Mouse (Mus musculus): ENCODE measurements around the gene Melk. TPM values are rescaled to one million over a fixed set of nuclear protein-coding genes. Genes with fewer than 3 reads are reported as not detected.

The Melk gene
- total RNA-seq (2022), result under 1 TPM in 3 of 4 experiments, not detected in 1; 0.22 to 0.32 (median 0.25) TPM

DNA sequence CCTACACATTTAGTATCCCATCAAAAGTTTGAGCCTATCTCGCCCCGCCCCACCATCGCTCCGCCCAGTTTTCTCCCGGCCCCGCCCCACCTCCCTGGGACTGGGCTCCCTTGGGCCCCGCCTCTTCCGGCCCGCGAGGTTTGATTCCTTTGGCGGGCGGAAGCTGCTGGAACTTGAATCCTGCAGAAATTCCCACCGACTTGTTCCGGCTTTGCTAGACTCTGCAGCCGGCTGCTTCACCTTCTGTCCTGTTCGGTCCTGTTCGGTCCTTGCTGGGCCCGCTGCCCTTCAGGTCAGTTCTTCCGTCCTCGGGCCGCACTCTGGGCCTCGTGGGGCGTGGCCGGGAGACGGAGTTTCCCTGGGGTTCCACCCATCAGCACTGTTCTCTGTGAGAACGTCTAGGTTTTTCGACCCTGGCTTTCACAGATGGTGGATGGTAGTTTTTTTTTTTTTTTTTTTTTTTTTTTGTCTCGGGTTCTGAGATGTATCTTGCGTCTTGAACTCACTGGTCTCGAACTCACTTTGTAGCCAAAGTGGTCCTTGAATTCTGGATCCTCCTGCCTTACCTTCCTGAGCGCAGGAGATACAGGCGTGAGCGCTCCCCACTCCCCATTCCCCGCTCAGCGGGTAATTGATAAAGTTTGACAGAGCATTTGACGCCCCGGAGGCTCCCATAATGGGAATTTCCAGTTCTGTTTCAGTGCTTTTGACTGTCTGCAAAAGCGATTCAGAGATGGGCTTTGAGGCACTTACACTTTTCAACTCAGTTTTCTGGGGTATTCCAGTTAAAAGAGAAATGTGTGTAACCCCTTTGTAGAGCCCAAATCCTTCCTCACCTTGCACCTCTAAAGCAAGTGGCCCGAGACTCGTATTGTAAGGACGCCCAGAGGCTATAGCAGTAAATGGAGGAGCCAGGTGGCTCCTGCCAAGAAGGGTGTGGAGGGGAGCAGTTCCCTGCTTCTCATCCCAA is at the start of gene Melk:
TSS of gene Melk (plus strand) at position 96 of the 970 bp plus-strand sequence.
- DNase-seq (ENCODE audit: low spot score), result peak; percentile 49

DNA sequence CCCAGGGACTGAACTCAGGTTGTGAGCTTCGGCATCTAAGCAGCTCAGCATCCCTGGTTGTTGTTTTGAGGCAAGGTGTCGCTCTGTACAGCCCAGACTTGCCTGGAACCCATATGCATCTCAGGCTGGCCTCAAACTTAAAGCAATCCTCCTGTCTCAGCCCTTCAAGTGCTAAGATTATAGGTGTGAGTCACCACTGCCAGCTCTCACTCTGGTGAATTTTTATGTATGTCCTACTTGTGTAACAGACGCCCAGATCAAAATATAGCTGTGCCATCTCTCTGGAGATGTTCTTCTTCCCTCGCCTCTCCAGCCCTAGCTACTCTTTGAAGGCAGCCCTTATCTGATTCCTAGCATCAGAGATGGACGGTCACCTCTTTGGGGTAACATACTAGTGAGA is 49.2 kb upstream of the Melk start:
- DNase-seq (ENCODE audit: low spot score), result no peak

- DNase-seq (ENCODE audit: low spot score), result no peak
These were observed 48.4 kb upstream of the Melk start for GRCm38 (mm10) chr4:44251966-44252916.

DNA sequence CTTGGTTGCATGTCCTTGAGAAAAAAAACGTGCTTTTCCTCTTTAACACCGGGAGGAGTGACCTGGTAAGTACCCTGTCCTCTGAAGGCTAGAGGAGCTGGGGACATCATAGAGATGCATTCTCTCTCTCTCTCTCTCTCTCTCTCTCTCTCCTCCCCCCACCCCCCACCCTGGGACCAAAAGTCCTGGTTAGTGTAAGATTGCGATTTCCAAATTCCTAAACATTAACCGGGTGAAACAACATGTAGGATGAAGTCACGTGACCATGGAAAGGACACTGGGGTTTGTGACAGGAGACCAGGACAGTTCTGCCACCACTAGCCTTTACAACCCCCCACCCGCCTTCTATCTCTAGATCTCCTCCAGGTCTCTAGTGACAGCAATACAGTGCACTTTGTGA is 47.5 kb upstream of the Melk start:
- no peak for DNase-seq (ENCODE audit: low spot score)

DNA sequence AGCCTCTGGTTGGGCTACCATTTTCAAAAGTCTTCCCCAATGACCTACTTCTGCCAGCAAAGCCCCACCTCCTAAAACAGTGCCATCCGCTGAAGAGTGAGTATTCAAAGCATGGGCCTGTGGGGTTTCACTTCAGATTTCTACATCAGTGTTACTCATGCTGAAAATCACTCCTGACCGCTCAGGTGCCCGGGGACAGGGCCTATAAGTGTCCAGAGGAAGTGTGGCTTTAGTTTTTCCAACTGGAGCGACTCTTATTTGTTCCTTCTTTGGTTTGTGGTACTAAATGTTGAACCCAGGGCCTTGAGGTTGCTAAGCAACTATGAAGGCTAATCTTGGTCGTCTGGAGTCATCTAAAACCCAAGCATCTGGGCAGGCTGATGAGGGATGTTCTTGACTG is 46.1 kb upstream of the Melk start:
- no peak for DNase-seq (ENCODE audit: low spot score)

DNA sequence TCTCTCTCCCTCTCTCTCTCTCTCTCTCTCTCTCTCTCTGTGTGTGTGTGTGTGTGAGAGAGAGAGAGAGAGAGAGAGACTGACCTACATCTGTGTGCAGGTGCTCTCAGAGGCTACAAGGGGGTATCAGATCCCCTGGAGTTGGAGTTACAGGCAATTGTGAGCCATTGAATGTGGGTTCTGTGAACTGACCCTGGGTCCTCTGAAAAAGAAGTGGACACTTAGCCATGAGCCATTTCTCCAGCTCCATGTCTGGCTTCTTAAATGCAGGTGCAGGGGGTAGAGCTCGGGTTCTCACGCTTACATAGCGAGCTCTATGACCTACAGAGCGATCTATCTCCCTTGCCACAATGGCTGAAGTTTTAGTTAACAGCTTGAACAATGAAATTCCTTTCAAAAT is 41.5 kb upstream of the Melk start:
- DNase-seq (ENCODE audit: low spot score), result no peak

GRCm38 (mm10) chr4:44260244-44260643 is 40.4 kb upstream of the Melk start:
- peak; percentile 7 for DNase-seq (ENCODE audit: low spot score)

GRCm38 (mm10) chr4:44265500-44265899 is 35.2 kb upstream of the Melk start:
- no peak for DNase-seq (ENCODE audit: low spot score)

DNA sequence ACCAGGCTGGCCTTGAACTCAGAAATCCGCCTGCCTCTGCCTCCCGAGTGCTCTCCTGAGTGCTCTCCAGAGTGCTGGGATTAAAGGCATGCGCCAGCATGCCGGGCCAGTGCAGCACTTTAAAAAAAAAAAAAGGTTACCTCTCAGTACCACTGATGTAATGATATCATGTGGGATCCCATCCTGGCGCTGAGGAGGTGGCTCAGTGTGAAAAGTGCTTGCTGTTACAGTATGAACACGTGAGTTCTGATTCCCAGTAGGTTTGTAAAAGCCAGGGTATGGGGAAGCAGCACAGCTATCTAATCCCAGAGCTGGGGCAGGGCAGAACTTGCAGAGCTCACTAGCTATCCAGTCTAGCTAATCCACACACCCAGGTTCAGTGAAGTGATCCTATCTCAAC is 33.2 kb upstream of the Melk start:
- DNase-seq (ENCODE audit: low spot score), result no peak

DNA sequence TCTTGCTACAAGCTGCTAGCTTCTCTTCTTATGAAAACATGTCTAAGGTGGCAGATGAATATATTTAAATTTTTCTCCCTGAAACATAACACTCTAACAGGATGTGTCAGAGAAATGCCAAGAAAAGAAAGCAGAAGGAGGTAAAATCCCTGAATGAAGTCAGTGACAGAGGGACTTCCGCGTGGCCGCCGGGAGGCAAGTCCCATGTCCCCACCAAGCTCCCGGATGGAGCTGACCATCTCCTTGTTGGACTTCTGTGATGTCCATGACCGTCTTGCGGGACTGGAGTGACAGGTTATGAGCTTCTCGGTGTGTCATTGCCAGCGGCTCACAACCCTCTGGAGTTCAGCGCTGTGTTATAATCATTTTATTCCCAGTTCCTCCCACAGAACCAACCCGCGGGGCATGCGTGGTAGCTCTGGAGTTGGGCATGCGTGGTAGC is 31.3 kb upstream of the Melk start:
- no peak for DNase-seq (ENCODE audit: low spot score)

GRCm38 (mm10) chr4:44271134-44271533 is 29.5 kb upstream of the Melk start:
- no peak for DNase-seq (ENCODE audit: low spot score)

GRCm38 (mm10) chr4:44281597-44282265 is 18.9 kb upstream of the Melk start:
- no peak for DNase-seq (ENCODE audit: low spot score)

- peak; percentile 52 for DNase-seq (ENCODE audit: low spot score)
These were observed 8.1 kb upstream of the Melk start for GRCm38 (mm10) chr4:44292534-44292933.

GRCm38 (mm10) chr4:44295837-44296236 is 4.8 kb upstream of the Melk start:
- DNase-seq (ENCODE audit: low spot score), result no peak

- DNase-seq (ENCODE audit: low spot score), result no peak
These were observed 5.9 kb downstream of the Melk start for GRCm38 (mm10) chr4:44306585-44306984.

DNA sequence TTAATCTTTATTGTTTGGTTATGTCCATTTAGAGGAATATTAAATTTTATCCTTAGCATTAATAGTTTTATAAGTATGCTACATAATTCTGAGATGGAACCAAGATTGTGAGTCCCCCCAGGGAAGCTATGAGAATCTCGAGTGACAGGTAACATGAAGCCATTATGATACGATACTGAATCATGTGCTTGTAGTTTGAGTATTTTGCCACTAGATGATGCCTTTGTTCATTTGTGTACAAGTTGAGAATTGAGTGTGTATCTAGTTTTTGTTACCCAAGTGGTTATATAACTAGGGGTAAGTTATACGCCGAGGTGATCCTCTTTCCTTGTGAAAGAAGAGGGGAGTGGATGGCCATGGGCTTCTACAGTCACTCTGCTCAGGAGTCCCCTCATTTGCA is 9.8 kb downstream of the Melk start:
- no peak for DNase-seq (ENCODE audit: low spot score)

GRCm38 (mm10) chr4:44310911-44311310 is 10.2 kb downstream of the Melk start:
- no peak for DNase-seq (ENCODE audit: low spot score)

DNA sequence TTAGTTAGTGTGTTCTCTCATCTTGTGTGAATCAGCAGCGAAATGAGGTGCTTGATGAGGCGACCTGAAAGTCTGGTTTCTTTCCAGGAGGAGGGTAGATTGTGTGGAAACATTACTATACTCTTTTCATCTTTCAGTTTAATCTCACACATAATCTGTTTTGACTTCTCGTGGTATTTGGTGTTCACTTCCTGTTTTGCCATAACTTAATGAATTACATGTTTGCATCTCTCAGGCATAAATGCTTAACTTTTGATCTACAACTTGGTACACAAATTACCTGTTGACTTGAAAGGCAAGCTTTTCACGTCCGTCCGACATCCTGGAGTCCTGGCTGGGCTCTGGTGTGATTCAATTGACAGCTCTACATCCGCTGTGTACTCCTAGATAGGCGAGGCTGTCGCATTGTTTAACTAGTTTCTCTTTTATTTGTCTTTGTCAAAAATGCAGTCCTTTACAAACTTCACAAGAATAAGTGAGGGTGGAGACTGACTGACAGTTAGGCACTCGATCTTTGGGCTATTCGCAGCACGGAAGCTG is 15.7 kb downstream of the Melk start:
- DNase-seq (ENCODE audit: low spot score), result no peak

DNA sequence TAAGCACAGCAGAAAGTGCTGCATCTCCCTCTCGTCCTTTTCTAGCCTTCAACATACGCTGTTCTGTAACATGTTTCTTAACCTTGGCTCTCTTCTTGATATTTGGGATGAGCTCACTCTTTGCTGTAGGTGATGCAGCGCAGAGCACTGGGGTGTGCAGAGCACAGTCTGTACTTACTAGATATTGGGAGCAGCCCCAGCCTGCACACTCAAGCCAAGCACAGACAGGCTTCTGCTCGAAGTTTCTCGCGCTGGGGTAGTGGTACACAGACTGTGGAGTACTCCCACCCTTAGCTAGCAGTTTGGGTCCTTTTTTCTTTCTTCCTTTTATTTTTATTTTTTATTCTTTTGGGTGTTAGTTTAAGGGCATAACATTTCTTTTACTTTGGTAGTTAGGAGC is 19.8 kb downstream of the Melk start:
- DNase-seq (ENCODE audit: low spot score), result no peak

DNA sequence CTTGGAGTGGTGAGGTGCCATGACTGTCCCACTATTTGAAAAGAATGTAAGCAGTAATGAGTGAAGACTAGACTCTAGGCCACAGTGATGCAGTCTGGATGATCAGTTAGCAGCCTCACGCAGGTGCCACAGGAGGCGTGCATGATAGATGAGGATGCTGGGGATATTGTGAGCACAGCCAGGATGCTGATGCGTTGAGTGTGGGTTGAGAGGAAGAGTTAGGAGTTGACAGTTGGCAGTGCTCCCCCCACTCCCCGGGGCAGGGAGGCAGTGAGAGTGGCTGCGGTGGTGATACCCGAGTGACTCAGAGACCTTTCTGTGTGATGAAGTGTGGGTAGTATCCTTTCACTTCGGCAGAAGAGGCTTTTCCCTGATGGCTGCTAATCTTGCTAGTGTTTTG is 21.4 kb downstream of the Melk start:
- no peak for DNase-seq (ENCODE audit: low spot score)

DNA sequence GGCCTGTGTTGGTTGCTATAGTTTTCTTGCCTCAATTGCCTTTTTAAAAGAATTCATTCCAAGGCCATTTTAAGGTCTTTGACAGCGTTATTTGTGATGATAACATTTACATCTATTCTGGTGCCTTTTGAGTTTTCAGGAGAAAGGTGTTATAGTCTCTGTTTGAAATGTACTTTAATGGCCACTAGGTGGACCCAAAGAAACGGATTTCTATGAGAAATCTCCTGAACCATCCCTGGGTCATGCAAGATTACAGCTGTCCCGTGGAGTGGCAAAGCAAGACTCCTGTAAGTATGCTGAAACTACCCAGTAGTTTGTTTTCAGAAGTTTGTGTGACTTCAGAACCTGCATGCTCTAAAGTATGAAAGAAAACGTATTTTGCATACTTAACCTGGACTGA is 24.8 kb downstream of the Melk start:
- no peak for DNase-seq (ENCODE audit: low spot score)
